Mouse (Mus musculus): ENCODE measurements around the gene Gal3st3. TPM values are rescaled to one million over a fixed set of nuclear protein-coding genes. Genes with fewer than 3 reads are reported as not detected.

The Gal3st3 gene
- polyA plus RNA-seq, 1 experiment from 2014 or later, result 8.5 TPM

GRCm38 (mm10) chr19:5272801-5273733 is 25.1 kb upstream of the Gal3st3 start, which contains the start of gene Pacs1:
Gene Pacs1 (minus strand): TSS chr19:5273119.
- H3K4me3 ChIP-seq (ENCODE audit: low read depth, low read length), result peak within 1 kb of the TSS; percentile 71
- H3K9ac ChIP-seq (replicated peaks; ENCODE audit: low read length), result peak within 1 kb of the TSS; percentile 93
- no peaks in the 10 kb centered on the region for H3K27me3 ChIP-seq (ENCODE audit: control insufficient read depth, insufficient read depth, low read length)
- DNase-seq (ENCODE audit: low spot score) (peak; percentile 94), ATAC-seq (replicated peaks; ENCODE audit: insufficient number of reproducible peaks, low FRiP score, low TSS enrichment, low read depth) (peak; percentile 82)
- peaks cover 16% of the 10 kb centered on the region for H3K36me3 ChIP-seq (replicated peaks; ENCODE audit: control insufficient read depth, insufficient read depth, low read depth, low read length)
- peak within 1 kb of the TSS; percentile 78 for H3K4me2 ChIP-seq (ENCODE audit: low read depth, low read length)
- H3K27ac ChIP-seq (replicated peaks; ENCODE audit: low read depth, low read length), result peak within 1 kb of the TSS; percentile 75
- H3K9me3 ChIP-seq (replicated peaks; ENCODE audit: control insufficient read depth, low read length), result no peaks in the 10 kb centered on the region
- WGBS, result under 1% methylated on average over 86 of the region's 97 CpGs
- no peaks in the 10 kb centered on the region for H3K4me1 ChIP-seq (ENCODE audit: control insufficient read depth, insufficient read depth, low read length)

GRCm38 (mm10) chr19:5273916-5274315 is 24.2 kb upstream of the Gal3st3 start:
- Histone ChIP-seq H3K4me3 (ENCODE audit: low read depth, low read length) (no peak overlapping the region), H3K9me3 (replicated peaks; ENCODE audit: control insufficient read depth, low read length) (no peaks in the 10 kb centered on the region), H3K4me1 (ENCODE audit: control insufficient read depth, insufficient read depth, low read length) (no peaks in the 10 kb centered on the region), H3K27me3 (ENCODE audit: control insufficient read depth, insufficient read depth, low read length) (no peaks in the 10 kb centered on the region), H3K9ac (replicated peaks; ENCODE audit: low read length) (no peak overlapping the region), H3K27ac (replicated peaks; ENCODE audit: low read depth, low read length) (peak overlapping the region; percentile 75; the same call in 1 of the 2 replicates), H3K4me2 (ENCODE audit: low read depth, low read length) (no peak overlapping the region), H3K36me3 (replicated peaks; ENCODE audit: control insufficient read depth, insufficient read depth, low read depth, low read length) (peaks cover 19% of the 10 kb centered on the region)
- no peak for ATAC-seq (replicated peaks; ENCODE audit: insufficient number of reproducible peaks, low FRiP score, low TSS enrichment, low read depth)
- DNase-seq (ENCODE audit: low spot score), result peak; percentile 4
- 67% methylated on average over 4 of the region's 4 CpGs for WGBS

GRCm38 (mm10) chr19:5274641-5275040 is 23.5 kb upstream of the Gal3st3 start:
- Histone ChIP-seq H3K27ac (replicated peaks; ENCODE audit: low read depth, low read length) (no peak overlapping the region), H3K4me1 (ENCODE audit: control insufficient read depth, insufficient read depth, low read length) (no peaks in the 10 kb centered on the region), H3K4me2 (ENCODE audit: low read depth, low read length) (no peak overlapping the region), H3K9ac (replicated peaks; ENCODE audit: low read length) (no peak overlapping the region), H3K9me3 (replicated peaks; ENCODE audit: control insufficient read depth, low read length) (no peaks in the 10 kb centered on the region), H3K36me3 (replicated peaks; ENCODE audit: control insufficient read depth, insufficient read depth, low read depth, low read length) (peaks cover 20% of the 10 kb centered on the region), H3K4me3 (ENCODE audit: low read depth, low read length) (no peak overlapping the region), H3K27me3 (ENCODE audit: control insufficient read depth, insufficient read depth, low read length) (no peaks in the 10 kb centered on the region)
- no peak for ATAC-seq (replicated peaks; ENCODE audit: insufficient number of reproducible peaks, low FRiP score, low TSS enrichment, low read depth)
- 90% methylated on average over 13 of the region's 13 CpGs for WGBS
- DNase-seq (ENCODE audit: low spot score), result no peak

GRCm38 (mm10) chr19:5275736-5276135 is 22.4 kb upstream of the Gal3st3 start:
- Histone ChIP-seq H3K27me3 (ENCODE audit: control insufficient read depth, insufficient read depth, low read length) (no peaks in the 10 kb centered on the region), H3K9me3 (replicated peaks; ENCODE audit: control insufficient read depth, low read length) (no peaks in the 10 kb centered on the region), H3K4me3 (ENCODE audit: low read depth, low read length) (no peak overlapping the region), H3K4me2 (ENCODE audit: low read depth, low read length) (no peak overlapping the region), H3K36me3 (replicated peaks; ENCODE audit: control insufficient read depth, insufficient read depth, low read depth, low read length) (peaks cover 23% of the 10 kb centered on the region), H3K27ac (replicated peaks; ENCODE audit: low read depth, low read length) (no peak overlapping the region), H3K9ac (replicated peaks; ENCODE audit: low read length) (no peak overlapping the region), H3K4me1 (ENCODE audit: control insufficient read depth, insufficient read depth, low read length) (no peaks in the 10 kb centered on the region)
- 95% methylated on average over 5 of the region's 5 CpGs for WGBS
- ATAC-seq (replicated peaks; ENCODE audit: insufficient number of reproducible peaks, low FRiP score, low TSS enrichment, low read depth) (no peak), DNase-seq (ENCODE audit: low spot score) (no peak)

- Histone ChIP-seq H3K27me3 (ENCODE audit: control insufficient read depth, insufficient read depth, low read length) (no peaks in the 10 kb centered on the region), H3K9me3 (replicated peaks; ENCODE audit: control insufficient read depth, low read length) (no peaks in the 10 kb centered on the region), H3K9ac (replicated peaks; ENCODE audit: low read length) (no peak overlapping the region), H3K4me3 (ENCODE audit: low read depth, low read length) (no peak overlapping the region), H3K4me2 (ENCODE audit: low read depth, low read length) (no peak overlapping the region), H3K4me1 (ENCODE audit: control insufficient read depth, insufficient read depth, low read length) (no peaks in the 10 kb centered on the region), H3K36me3 (replicated peaks; ENCODE audit: control insufficient read depth, insufficient read depth, low read depth, low read length) (peaks cover 23% of the 10 kb centered on the region), H3K27ac (replicated peaks; ENCODE audit: low read depth, low read length) (no peak overlapping the region)
- 94% methylated on average over 2 of the region's 2 CpGs for WGBS
- no peak for DNase-seq (ENCODE audit: low spot score)
- ATAC-seq (replicated peaks; ENCODE audit: insufficient number of reproducible peaks, low FRiP score, low TSS enrichment, low read depth), result no peak
These were observed 21.6 kb upstream of the Gal3st3 start for GRCm38 (mm10) chr19:5276531-5276930.

- no peak overlapping the region for H3K9ac ChIP-seq (replicated peaks; ENCODE audit: low read length)
- H3K4me2 ChIP-seq (ENCODE audit: low read depth, low read length), result no peak overlapping the region
- H3K36me3 ChIP-seq (replicated peaks; ENCODE audit: control insufficient read depth, insufficient read depth, low read depth, low read length), result peaks cover 23% of the 10 kb centered on the region
- no peak overlapping the region for H3K4me3 ChIP-seq (ENCODE audit: low read depth, low read length)
- H3K27ac ChIP-seq (replicated peaks; ENCODE audit: low read depth, low read length), result no peak overlapping the region
- WGBS, result 77% methylated on average over 3 of the region's 3 CpGs
- DNase-seq (ENCODE audit: low spot score), result peak; percentile 21
- no peak for ATAC-seq (replicated peaks; ENCODE audit: insufficient number of reproducible peaks, low FRiP score, low TSS enrichment, low read depth)
- no peaks in the 10 kb centered on the region for H3K4me1 ChIP-seq (ENCODE audit: control insufficient read depth, insufficient read depth, low read length)
- H3K9me3 ChIP-seq (replicated peaks; ENCODE audit: control insufficient read depth, low read length), result no peaks in the 10 kb centered on the region
- no peaks in the 10 kb centered on the region for H3K27me3 ChIP-seq (ENCODE audit: control insufficient read depth, insufficient read depth, low read length)
These were observed 21.0 kb upstream of the Gal3st3 start for GRCm38 (mm10) chr19:5277140-5277539.

- Histone ChIP-seq H3K9me3 (replicated peaks; ENCODE audit: control insufficient read depth, low read length) (no peaks in the 10 kb centered on the region), H3K27ac (replicated peaks; ENCODE audit: low read depth, low read length) (no peak overlapping the region), H3K4me2 (ENCODE audit: low read depth, low read length) (no peak overlapping the region), H3K27me3 (ENCODE audit: control insufficient read depth, insufficient read depth, low read length) (no peaks in the 10 kb centered on the region), H3K36me3 (replicated peaks; ENCODE audit: control insufficient read depth, insufficient read depth, low read depth, low read length) (peaks cover 26% of the 10 kb centered on the region), H3K9ac (replicated peaks; ENCODE audit: low read length) (no peak overlapping the region), H3K4me3 (ENCODE audit: low read depth, low read length) (no peak overlapping the region), H3K4me1 (ENCODE audit: control insufficient read depth, insufficient read depth, low read length) (no peaks in the 10 kb centered on the region)
- no peak for ATAC-seq (replicated peaks; ENCODE audit: insufficient number of reproducible peaks, low FRiP score, low TSS enrichment, low read depth)
- WGBS, result 81% methylated on average over 8 of the region's 8 CpGs
- no peak for DNase-seq (ENCODE audit: low spot score)
These were observed 19.8 kb upstream of the Gal3st3 start for GRCm38 (mm10) chr19:5278381-5278780.

All from embryonic facial prominence, embryonic 11.5 days (tissue).